Mouse (Mus musculus) naive thymus-derived CD4-positive, alpha-beta T cell, adult 2 months (primary cell): ENCODE measurements at regions not wholly inside any gene's neighbourhood (a gene's known extent, or its start where the extent isn't known, plus 50 kb on each side); places are given as distances from the start of the nearest gene placed in this dataset.
A peak's percentile ranks its signal among the peaks of the same experiment; 100 is the strongest.
"Not testable (repeated sequence)": the region's sequence is repeated elsewhere in the genome, so short reads cannot be mapped to it uniquely, and the experiment has no call there.

ENCODE experiments used
- DNase-seq: peaks from one replicate; pipeline ENCODE4 v3.0.0-alpha.2; 2011; ENCODE audit warnings: low read depth

- no peak for DNase-seq
Measured at GRCm38 (mm10) chr12:45287759-45288158, 213.2 kb upstream of the Stxbp6 start.

GRCm38 (mm10) chr12:45256309-45256708 lies 181.8 kb upstream of the Stxbp6 start:
- no peak for DNase-seq

- DNase-seq = no peak
Measured at GRCm38 (mm10) chr12:45211131-45211530, 136.6 kb upstream of the Stxbp6 start.

GRCm38 (mm10) chr12:45195304-45195920 lies 120.9 kb upstream of the Stxbp6 start:
- no peak for DNase-seq

GRCm38 (mm10) chr12:45187149-45187548 lies 112.6 kb upstream of the Stxbp6 start:
- DNase-seq = peak; percentile 4

- no peak for DNase-seq
Measured at GRCm38 (mm10) chr12:45184510-45184909, 110.0 kb upstream of the Stxbp6 start.

- no peak for DNase-seq
Measured at GRCm38 (mm10) chr12:45177454-45177853, 102.9 kb upstream of the Stxbp6 start.

GRCm38 (mm10) chr12:45175259-45175658 lies 100.8 kb upstream of the Stxbp6 start:
- not testable (repeated sequence) for DNase-seq

GRCm38 (mm10) chr12:45171927-45172642 lies 97.6 kb upstream of the Stxbp6 start:
- peak; percentile 3 for DNase-seq

GRCm38 (mm10) chr12:45162011-45162410 lies 87.5 kb upstream of the Stxbp6 start:
- DNase-seq = no peak

GRCm38 (mm10) chr12:45161581-45161980 lies 87.1 kb upstream of the Stxbp6 start:
- DNase-seq = not testable (repeated sequence)

GRCm38 (mm10) chr12:45158986-45159385 lies 84.5 kb upstream of the Stxbp6 start:
- no peak for DNase-seq

GRCm38 (mm10) chr12:45137438-45138018 lies 63.0 kb upstream of the Stxbp6 start:
- DNase-seq = no peak

- DNase-seq = no peak
Measured at GRCm38 (mm10) chr12:45133415-45133814, 58.9 kb upstream of the Stxbp6 start.

GRCm38 (mm10) chr12:45131139-45131538 lies 56.6 kb upstream of the Stxbp6 start:
- DNase-seq = no peak

GRCm38 (mm10) chr12:45125866-45126265 lies 51.4 kb upstream of the Stxbp6 start:
- DNase-seq = no peak
